Mouse (Mus musculus) myocyte (in vitro differentiated cells): ENCODE results near the gene Pkd2l1. TPM values are rescaled to one million over a fixed set of nuclear protein-coding genes. Genes with fewer than 3 reads are reported as not detected.
"Not testable (repeated sequence)": the region's sequence is repeated elsewhere in the genome, so short reads cannot be mapped to it uniquely, and the experiment has no call there.

Experiments
- H3K27me3 ChIP-seq: one replicate; pipeline ENCODE4 v1.6.1; 2011; ENCODE audit not compliant: control insufficient read depth, insufficient read depth, insufficient read length
- H3K36me3 ChIP-seq: one replicate; pipeline ENCODE4 v1.6.1; 2011; ENCODE audit not compliant: control insufficient read depth, insufficient read depth
- H3K4me2 ChIP-seq: one replicate; pipeline ENCODE4 v1.6.1; 2011; ENCODE audit warnings: low read depth, control low read depth
- H3K4me3 ChIP-seq: one replicate; pipeline ENCODE4 v1.5.1; 2011; ENCODE audit warnings: mild to moderate bottlenecking, control low read depth, moderate library complexity
- H3K79me2 ChIP-seq: one replicate; pipeline ENCODE4 v1.6.1; 2011; ENCODE audit not compliant: control insufficient read depth, insufficient read depth
- H3ac ChIP-seq: one replicate; pipeline ENCODE4 v1.6.1; 2011; ENCODE audit not compliant: control insufficient read depth, insufficient read length
- CEBPB ChIP-seq: IDR thresholded peaks from 2 replicates; pipeline ENCODE4 v1.6.1; 2011; ENCODE audit warnings: mild to moderate bottlenecking, moderate library complexity; ENCODE audit not compliant: poor library complexity, insufficient read depth, severe bottlenecking
- E2F4 ChIP-seq: IDR thresholded peaks from one replicate; pipeline ENCODE4 v1.6.1; 2011; ENCODE audit warnings: mild to moderate bottlenecking, control low read depth, moderate library complexity; ENCODE audit not compliant: insufficient read depth
- MAX ChIP-seq: IDR thresholded peaks from one replicate; pipeline ENCODE4 v1.6.1; 2011; ENCODE audit warnings: low read depth, mild to moderate bottlenecking, control low read depth
- MYOD1 ChIP-seq, 3 experiments: IDR thresholded peaks; one replicate each; pipeline ENCODE4 v1.6.1; 2011; ENCODE audit warnings: control low read depth in 2 of 3, low read depth in 2 of 3, mild to moderate bottlenecking in 2 of 3, moderate library complexity in 1 of 3; ENCODE audit not compliant: insufficient read length in 2 of 3, control insufficient read depth in 1 of 3
- MYOG ChIP-seq, 3 experiments: IDR thresholded peaks; one replicate each; pipeline ENCODE4 v1.6.1; 2011; ENCODE audit warnings: control low read depth in 2 of 3, low read depth in 2 of 3, mild to moderate bottlenecking in 2 of 3; ENCODE audit not compliant: insufficient read length in 2 of 3, control insufficient read depth in 1 of 3, insufficient read depth in 1 of 3
- POLR2A ChIP-seq: IDR thresholded peaks from one replicate; pipeline ENCODE4 v1.6.1; 2011; ENCODE audit warnings: low read depth, mild to moderate bottlenecking, control low read depth, moderate library complexity; ENCODE audit not compliant: insufficient read length
- POLR2AphosphoS2 ChIP-seq: IDR thresholded peaks from one replicate; pipeline ENCODE4 v1.6.1; 2011; ENCODE audit warnings: low read depth, control low read depth; ENCODE audit not compliant: insufficient read length
- REST ChIP-seq: IDR thresholded peaks from one replicate; pipeline ENCODE4 v1.6.1; 2011; ENCODE audit warnings: mild to moderate bottlenecking, control low read depth, moderate library complexity; ENCODE audit not compliant: insufficient read depth, insufficient read length
- SRF ChIP-seq: IDR thresholded peaks from one replicate; pipeline ENCODE4 v1.6.1; 2011; ENCODE audit warnings: low read depth; ENCODE audit not compliant: control insufficient read depth, insufficient read length
- TCF12 ChIP-seq: IDR thresholded peaks from one replicate; pipeline ENCODE4 v1.6.1; 2011; ENCODE audit warnings: mild to moderate bottlenecking, control low read depth; ENCODE audit not compliant: poor library complexity, insufficient read depth, severe bottlenecking
- TCF3 ChIP-seq: IDR thresholded peaks from one replicate; pipeline ENCODE4 v1.6.1; 2011; ENCODE audit warnings: low read depth, control low read depth; ENCODE audit not compliant: insufficient read length
- USF1 ChIP-seq: IDR thresholded peaks from one replicate; pipeline ENCODE4 v1.6.1; 2011; ENCODE audit warnings: low read depth, mild to moderate bottlenecking, control low read depth, moderate library complexity
- polyA plus RNA-seq: library from polyadenylated mRNA; unstranded; fragments of >200 nt; fragmentation: generic; extraction: Trizol; gene quantifications from one replicate; pipeline ENCODE4 v1.2.1, GENCODE M21; 2012; ENCODE audit warnings: missing spikeins

The Pkd2l1 gene
- polyA plus RNA-seq, 1 experiment, result not detected

- TF ChIP-seq TCF12 (no peak), USF1 (no peak), TCF3 (no peak), SRF (no peak), POLR2AphosphoS2 (no peak), MYOG (IDR thresholded peaks at IDR 0.05; ENCODE audit: control insufficient read depth in 1 of 3, insufficient read depth in 1 of 3, insufficient read length in 2 of 3, low read depth in 2 of 3) (no peak), MAX (no peak), REST (no peak), MYOD1 (IDR thresholded peaks at IDR 0.05; ENCODE audit: control insufficient read depth in 1 of 3, insufficient read length in 2 of 3, low read depth in 2 of 3) (no peak), E2F4 (no peak), CEBPB (no peak), POLR2A (no peak)
- Histone ChIP-seq H3ac (no peak overlapping the region), H3K4me2 (no peak overlapping the region), H3K79me2 (no peaks in the 10 kb centered on the region), H3K4me3 (no peak overlapping the region), H3K27me3 (no peaks in the 10 kb centered on the region), H3K36me3 (peaks cover 47% of the 10 kb centered on the region)
Measured at GRCm38 (mm10) chr19:44121137-44121536, 71.1 kb downstream of the Pkd2l1 start.

DNA sequence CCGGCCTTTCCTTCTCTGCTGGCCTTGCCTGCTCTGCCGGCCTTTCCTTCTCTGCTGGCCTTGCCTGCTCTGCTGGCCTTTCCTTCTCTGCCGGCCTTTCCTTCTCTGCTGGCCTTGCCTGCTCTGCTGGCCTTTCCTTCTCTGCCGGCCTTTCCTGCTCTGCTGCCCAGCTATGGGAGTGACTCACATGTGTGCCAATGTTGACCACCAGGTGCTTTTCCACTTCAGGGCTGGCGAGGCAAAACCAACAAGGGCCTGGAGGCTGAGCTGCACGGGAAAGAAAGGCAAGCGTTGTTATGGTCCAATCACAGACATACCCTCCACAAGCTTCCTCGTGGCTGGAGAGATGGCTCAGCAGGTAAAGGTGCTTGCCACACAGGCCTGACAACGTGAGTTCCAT, 71.6 kb downstream of the Pkd2l1 start:
- not testable (repeated sequence) for H3K27me3 ChIP-seq, H3ac ChIP-seq, H3K79me2 ChIP-seq, H3K4me2 ChIP-seq, H3K4me3 ChIP-seq
- H3K36me3 ChIP-seq, result peaks cover 51% of the 10 kb centered on the region

DNA sequence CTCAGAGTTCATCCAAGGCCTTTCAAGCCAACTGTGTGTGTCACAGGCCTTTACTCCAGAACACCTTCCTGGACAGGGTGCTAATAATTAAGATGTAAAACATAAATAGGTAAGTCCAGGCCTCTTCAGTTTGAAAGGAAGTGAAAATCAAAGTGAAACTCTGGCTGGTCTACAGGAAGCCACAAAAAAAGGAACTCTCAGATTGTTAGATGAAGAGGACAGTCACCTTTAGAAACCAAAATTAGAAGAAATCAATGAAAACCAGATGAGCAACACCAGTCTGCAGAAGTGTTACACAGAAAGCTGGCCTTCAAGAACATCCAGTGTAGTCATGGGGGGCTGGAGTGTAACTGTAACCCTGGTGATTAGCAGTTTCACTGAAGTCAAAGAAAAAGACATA, 74.4 kb downstream of the Pkd2l1 start:
- no peak overlapping the region for H3ac ChIP-seq
- no peaks in the 10 kb centered on the region for H3K79me2 ChIP-seq
- H3K4me3 ChIP-seq, result no peak overlapping the region
- H3K36me3 ChIP-seq, result peaks cover 39% of the 10 kb centered on the region
- H3K4me2 ChIP-seq, result no peak overlapping the region
- TF ChIP-seq REST, result no peak
- TF ChIP-seq TCF3, result no peak
- TF ChIP-seq POLR2A, result no peak
- TF ChIP-seq CEBPB, result no peak
- TF ChIP-seq E2F4, result no peak
- TF ChIP-seq SRF, result no peak
- no peak for TF ChIP-seq MYOG (IDR thresholded peaks at IDR 0.05; ENCODE audit: control insufficient read depth in 1 of 3, insufficient read depth in 1 of 3, insufficient read length in 2 of 3, low read depth in 2 of 3)
- no peak for TF ChIP-seq MYOD1 (IDR thresholded peaks at IDR 0.05; ENCODE audit: control insufficient read depth in 1 of 3, insufficient read length in 2 of 3, low read depth in 2 of 3)
- no peak for TF ChIP-seq MAX
- no peak for TF ChIP-seq USF1
- no peak for TF ChIP-seq POLR2AphosphoS2
- TF ChIP-seq TCF12, result no peak
- no peaks in the 10 kb centered on the region for H3K27me3 ChIP-seq

- Histone ChIP-seq H3ac (no peak overlapping the region), H3K36me3 (peaks cover 21% of the 10 kb centered on the region)
- TF ChIP-seq POLR2AphosphoS2 (no peak), TCF3 (no peak), E2F4 (no peak), MYOG (IDR thresholded peaks at IDR 0.05; ENCODE audit: control insufficient read depth in 1 of 3, insufficient read depth in 1 of 3, insufficient read length in 2 of 3, low read depth in 2 of 3) (no peak), CEBPB (no peak), MAX (no peak), TCF12 (no peak), USF1 (no peak), SRF (no peak), MYOD1 (IDR thresholded peaks at IDR 0.05; ENCODE audit: control insufficient read depth in 1 of 3, insufficient read length in 2 of 3, low read depth in 2 of 3) (no peak), POLR2A (no peak), REST (no peak)
Measured at GRCm38 (mm10) chr19:44111706-44112105, 80.5 kb downstream of the Pkd2l1 start.

DNA sequence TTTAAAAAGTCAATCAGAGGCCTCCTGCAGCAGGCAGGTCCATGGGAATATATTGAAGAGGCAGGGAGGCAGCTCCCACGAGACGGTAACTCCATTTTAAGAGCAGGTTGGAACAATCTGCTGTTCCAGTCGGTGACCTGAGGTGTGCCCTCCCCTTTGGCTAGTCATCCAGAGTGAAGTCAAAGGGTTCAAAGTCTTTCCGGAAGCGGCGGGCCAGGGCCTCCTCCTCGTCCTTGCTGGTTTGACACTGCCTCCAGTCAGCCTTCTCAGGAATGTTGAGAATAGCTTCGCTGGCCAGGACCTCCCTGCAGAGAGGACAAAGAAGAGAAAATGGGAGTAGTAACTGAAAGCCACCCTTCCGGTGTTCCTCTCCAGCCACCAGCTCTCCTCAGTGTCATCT, 81.9 kb downstream of the Pkd2l1 start:
- Histone ChIP-seq H3K36me3 (peaks cover 13% of the 10 kb centered on the region), H3K4me3 (no peak overlapping the region), H3ac (no peak overlapping the region), H3K27me3 (no peaks in the 10 kb centered on the region), H3K4me2 (no peak overlapping the region), H3K79me2 (peaks cover 18% of the 10 kb centered on the region)
- no peak for TF ChIP-seq E2F4

More at GRCm38 (mm10) chr19:44111706-44112105, 80.5 kb downstream of the Pkd2l1 start:
- Histone ChIP-seq H3K4me2 (no peak overlapping the region), H3K27me3 (no peaks in the 10 kb centered on the region), H3K4me3 (no peak overlapping the region), H3K79me2 (peaks cover 5% of the 10 kb centered on the region)

GRCm38 (mm10) chr19:44108996-44109395, 83.2 kb downstream of the Pkd2l1 start:
- H3K36me3 ChIP-seq, result peaks cover 13% of the 10 kb centered on the region

More at GRCm38 (mm10) chr19:44108996-44109395, 83.2 kb downstream of the Pkd2l1 start:
- Histone ChIP-seq H3K27me3 (no peaks in the 10 kb centered on the region), H3K4me3 (no peak overlapping the region), H3ac (no peak overlapping the region), H3K79me2 (peaks cover 32% of the 10 kb centered on the region), H3K4me2 (no peak overlapping the region)
- TF ChIP-seq SRF, result no peak
- TF ChIP-seq USF1, result no peak
- TF ChIP-seq MYOD1 (IDR thresholded peaks at IDR 0.05; ENCODE audit: control insufficient read depth in 1 of 3, insufficient read length in 2 of 3, low read depth in 2 of 3), result no peak
- TF ChIP-seq REST, result no peak
- TF ChIP-seq MAX, result no peak
- TF ChIP-seq POLR2A, result no peak
- no peak for TF ChIP-seq TCF12
- no peak for TF ChIP-seq CEBPB
